Mouse (Mus musculus) CH12.LX (cell line): ENCODE measurements around the gene Madd.

Experiments
- CHD1 ChIP-seq: IDR thresholded peaks from 2 replicates; pipeline ENCODE4 v1.6.1; 2012; ENCODE audit warnings: low read depth, low read length, improper control_type of control experiment, inconsistent platforms
- CHD2 ChIP-seq: IDR thresholded peaks from 2 replicates; pipeline ENCODE4 v1.6.1; 2011; ENCODE audit warnings: low read length, improper control_type of control experiment
- CTCF ChIP-seq, 2 experiments: IDR thresholded peaks in 1 of 2; conservative IDR thresholded peaks in 1 of 2; 2 replicates each; pipeline ENCODE4 v1.5.1; 2011 to 2012; ENCODE audit warnings: low read depth in 2 of 2, low read length in 2 of 2, improper control_type of control experiment in 1 of 2, inconsistent platforms in 1 of 2, mild to moderate bottlenecking in 1 of 2, moderate library complexity in 1 of 2
- E2F4 ChIP-seq: IDR thresholded peaks from 2 replicates; pipeline ENCODE4 v1.6.1; 2011; ENCODE audit warnings: low read depth, low read length, improper control_type of control experiment; ENCODE audit not compliant: insufficient replicate concordance
- EP300 ChIP-seq: IDR thresholded peaks from 2 replicates; pipeline ENCODE4 v1.6.1; 2011; ENCODE audit warnings: low read length, improper control_type of control experiment
- JUND ChIP-seq: conservative IDR thresholded peaks from 2 replicates; pipeline ENCODE4 v1.6.1; 2011; ENCODE audit warnings: low read depth, low read length, improper control_type of control experiment
- NRF1 ChIP-seq: IDR thresholded peaks from 2 replicates; pipeline ENCODE4 v1.6.1; 2014; ENCODE audit warnings: low read depth, mild to moderate bottlenecking, inconsistent platforms, low read length, improper control_type of control experiment, moderate library complexity
- POLR2A ChIP-seq: IDR thresholded peaks from 2 replicates; pipeline ENCODE4 v1.6.1; 2011; ENCODE audit warnings: low read depth, mild to moderate bottlenecking, improper control_type of control experiment, low read length
- RCOR1 ChIP-seq: conservative IDR thresholded peaks from 2 replicates; pipeline ENCODE4 v1.6.1; 2012; ENCODE audit warnings: low read depth, mild to moderate bottlenecking, inconsistent platforms, low read length, improper control_type of control experiment
- TBP ChIP-seq: conservative IDR thresholded peaks from 2 replicates; pipeline ENCODE4 v1.6.1; 2011; ENCODE audit warnings: low read depth, low read length, improper control_type of control experiment
- ZMIZ1 ChIP-seq: IDR thresholded peaks from 2 replicates; pipeline ENCODE4 v1.6.1; 2012; ENCODE audit warnings: low read depth, mild to moderate bottlenecking, inconsistent platforms, low read length, improper control_type of control experiment
- ZNF384 ChIP-seq: IDR thresholded peaks from 2 replicates; pipeline ENCODE4 v1.6.1; 2012; ENCODE audit warnings: low read depth, low read length, improper control_type of control experiment, inconsistent platforms

GRCm38 (mm10) chr2:91182016-91182404 lies 1.6 kb downstream of the Madd start:
- TF ChIP-seq ZMIZ1 (no peak), CHD2 (no peak), CHD1 (no peak), CTCF (conservative IDR thresholded peaks at IDR 0.05 in 1 of 2, IDR thresholded peaks at IDR 0.05 in 1 of 2; ENCODE audit: low read depth in 2 of 2, low read length in 2 of 2) (no peak), EP300 (no peak), RCOR1 (no peak), TBP (no peak), ZNF384 (no peak), E2F4 (no peak), NRF1 (no peak), JUND (no peak), POLR2A (no peak)
